Mouse (Mus musculus) layer of hippocampus, adult 11-12 months (tissue): Measurements from ENCODE around the gene Caps2.
A peak's percentile ranks its signal among the peaks of the same experiment; 100 is the strongest.
"Not testable (repeated sequence)": the region's sequence is repeated elsewhere in the genome, so short reads cannot be mapped to it uniquely, and the experiment has no call there.

Experiments
- DNase-seq: peaks from one replicate; pipeline ENCODE4 v3.0.0; 2022; ENCODE audit warnings: low spot score

Gene Caps2

DNA sequence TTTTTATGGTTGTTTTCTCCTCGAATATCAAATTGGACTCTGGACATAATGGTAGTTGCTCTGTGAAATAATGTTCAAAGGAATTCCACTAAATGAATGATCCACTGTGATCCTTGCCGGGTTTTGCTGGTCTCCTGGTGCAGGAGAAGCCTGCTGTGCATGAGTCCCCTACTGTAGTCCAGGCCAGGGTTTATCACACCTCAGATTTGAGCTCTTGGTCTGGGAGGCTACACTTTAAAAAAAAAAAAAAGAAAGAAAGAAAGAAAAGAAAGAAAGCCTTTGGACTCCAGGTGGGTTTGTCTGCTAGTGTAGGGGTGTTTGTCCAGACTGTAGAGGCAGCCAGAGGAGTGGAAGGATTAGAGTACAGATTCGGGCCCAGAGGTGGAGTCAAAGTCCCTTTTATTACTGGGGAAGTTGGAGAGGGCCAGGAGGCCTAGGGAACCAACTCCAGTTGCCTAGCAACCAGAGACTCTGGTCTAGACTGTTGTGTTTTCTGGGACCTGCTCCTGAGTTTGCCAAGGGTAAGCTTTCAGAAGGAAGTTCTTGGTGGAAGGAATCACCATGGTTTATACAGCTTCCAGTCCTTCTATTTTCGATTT, at the start of gene Caps2:
Caps2 (plus strand) TSS at position 454 of the 599 bp plus-strand sequence.
- no peak for DNase-seq

GRCm38 (mm10) chr10:112125090-112125489, 38.3 kb upstream of the Caps2 start:
- DNase-seq = not testable (repeated sequence)

DNA sequence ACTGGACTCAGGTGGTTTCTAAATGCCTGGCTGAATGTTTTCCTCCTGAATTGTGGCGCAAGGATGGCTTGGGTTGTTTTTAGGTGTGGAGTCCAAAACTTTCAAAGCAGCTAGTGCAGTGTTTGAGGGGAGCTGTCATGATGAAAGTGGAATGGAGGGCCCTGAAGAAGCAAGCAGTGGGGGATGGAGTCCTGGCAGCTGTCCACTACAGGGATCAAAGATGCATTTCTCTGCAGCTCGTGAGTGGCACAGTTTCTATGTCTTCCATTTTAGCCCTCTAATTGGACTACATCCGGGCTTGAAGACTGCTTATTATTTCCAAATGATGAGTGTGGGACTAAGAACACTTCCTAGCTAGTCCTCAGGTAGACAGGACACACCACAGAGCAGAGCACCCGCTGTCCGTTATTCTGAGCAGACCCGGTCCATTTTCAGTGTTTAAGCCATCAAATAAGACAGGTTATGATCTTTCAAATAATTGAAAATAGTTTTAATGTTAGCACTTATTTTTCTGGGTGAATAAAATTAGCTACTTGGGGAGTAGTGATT, 35.7 kb upstream of the Caps2 start:
- DNase-seq = not testable (repeated sequence)

- DNase-seq = no peak
Measured at GRCm38 (mm10) chr10:112132194-112132593, 31.2 kb upstream of the Caps2 start.

- peak; percentile 69 for DNase-seq
Measured at GRCm38 (mm10) chr10:112138050-112138870, 25.2 kb upstream of the Caps2 start.

DNA sequence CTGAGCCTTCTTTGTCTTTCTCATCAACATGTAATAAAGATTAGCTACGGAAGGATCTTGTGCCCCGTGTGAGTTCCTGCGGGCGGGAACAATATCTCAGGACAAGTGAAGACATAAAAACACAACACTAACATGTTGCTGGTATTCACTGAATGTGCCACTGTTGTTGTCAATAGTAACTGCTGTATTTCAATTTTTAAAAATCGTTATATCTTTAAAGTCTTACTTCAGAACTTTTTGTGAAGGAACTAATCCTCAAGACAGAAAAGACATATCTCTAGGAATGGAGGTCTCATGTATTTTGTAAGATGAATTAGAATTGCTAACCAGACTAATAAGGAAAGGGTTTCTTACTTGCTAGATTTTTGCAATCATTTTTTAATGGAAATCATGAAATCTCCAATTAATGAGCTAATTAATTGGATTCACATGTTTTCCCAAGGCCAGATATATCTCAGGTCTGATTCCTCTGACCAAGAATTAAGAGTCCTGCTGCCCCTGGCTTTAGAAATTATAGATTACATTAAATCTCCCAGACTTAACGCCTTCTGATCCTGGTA, 24.5 kb upstream of the Caps2 start:
- DNase-seq = no peak

GRCm38 (mm10) chr10:112139834-112140233, 23.6 kb upstream of the Caps2 start:
- DNase-seq = no peak

DNA sequence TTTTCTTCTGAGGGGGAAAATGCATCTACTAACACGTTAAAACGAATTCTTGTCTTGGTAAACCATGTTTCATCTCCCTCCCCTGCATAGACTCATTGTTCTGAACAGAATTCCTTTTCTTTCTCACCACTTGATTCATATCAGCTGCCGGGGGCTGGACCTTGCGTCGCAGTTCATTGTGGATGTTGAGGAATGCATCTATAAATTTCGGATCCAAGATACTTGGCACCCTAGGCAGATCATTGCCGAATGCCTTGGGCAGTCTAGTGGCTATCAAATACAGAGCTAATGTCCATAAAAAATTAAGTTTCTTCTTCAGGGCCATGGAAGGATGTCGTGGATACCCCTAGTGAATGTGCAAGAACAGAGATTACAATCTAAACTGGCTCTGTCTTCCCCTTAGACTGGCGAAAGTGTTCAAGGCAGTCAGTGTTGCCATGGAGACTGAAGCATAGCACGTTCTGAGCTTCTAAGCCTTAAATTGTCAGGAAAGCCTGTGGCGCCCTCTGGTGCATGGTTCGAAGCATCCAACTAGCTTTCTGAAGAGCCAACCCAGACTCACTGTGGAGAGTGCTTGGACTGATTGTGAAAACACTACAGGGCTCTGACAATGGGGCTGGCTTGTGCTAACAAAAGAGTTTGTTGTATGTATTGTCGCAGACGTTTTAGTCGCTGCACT, 3.4 kb upstream of the Caps2 start, which contains the start of gene Glipr1l3:
Glipr1l3 (minus strand) TSS at position 446 of the 679 bp plus-strand sequence.
- peak; percentile 89 for DNase-seq

DNA sequence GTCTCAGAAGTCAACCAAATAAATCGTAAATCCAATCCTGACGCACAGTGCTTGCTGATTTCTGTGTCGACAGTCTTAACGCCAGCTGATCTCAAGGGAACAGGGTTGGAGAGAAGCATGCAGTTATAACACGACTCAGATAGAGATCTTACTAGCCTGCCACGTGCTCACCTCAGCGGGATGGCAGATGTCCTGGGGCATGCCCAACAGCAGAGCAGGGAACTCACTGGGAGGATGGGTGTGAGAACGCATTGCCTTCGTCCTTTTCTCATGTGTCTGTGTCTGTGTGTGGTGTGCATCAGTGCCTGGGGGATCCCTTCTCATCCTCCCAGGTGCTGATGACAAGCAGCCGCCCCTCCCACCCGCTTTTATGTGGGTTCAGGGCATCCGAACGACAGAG, 13.6 kb downstream of the Caps2 start:
- DNase-seq = not testable (repeated sequence)

- not testable (repeated sequence) for DNase-seq
Measured at GRCm38 (mm10) chr10:112193919-112194318, 30.5 kb downstream of the Caps2 start.

DNA sequence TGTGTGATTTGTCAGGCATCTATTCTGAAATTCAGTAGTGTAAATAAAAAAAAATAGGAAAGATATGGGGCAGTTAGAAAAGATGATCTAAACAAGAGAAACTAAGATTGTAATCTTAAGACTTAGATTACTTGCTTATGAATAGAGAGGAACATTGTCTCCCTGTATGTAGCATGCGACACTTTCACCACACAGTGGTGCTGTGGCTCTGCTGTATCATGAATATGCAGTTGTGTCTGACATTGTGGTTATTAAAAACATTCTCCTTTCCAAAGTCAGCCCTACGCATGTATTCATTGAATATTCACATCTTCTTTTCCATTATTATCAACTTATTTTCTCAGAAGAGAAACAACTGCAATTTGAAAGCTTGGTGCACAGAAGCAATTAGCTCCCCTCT, 40.0 kb downstream of the Caps2 start:
- DNase-seq = peak; percentile 53

GRCm38 (mm10) chr10:112227073-112227472, 63.7 kb downstream of the Caps2 start:
- DNase-seq = no peak

DNA sequence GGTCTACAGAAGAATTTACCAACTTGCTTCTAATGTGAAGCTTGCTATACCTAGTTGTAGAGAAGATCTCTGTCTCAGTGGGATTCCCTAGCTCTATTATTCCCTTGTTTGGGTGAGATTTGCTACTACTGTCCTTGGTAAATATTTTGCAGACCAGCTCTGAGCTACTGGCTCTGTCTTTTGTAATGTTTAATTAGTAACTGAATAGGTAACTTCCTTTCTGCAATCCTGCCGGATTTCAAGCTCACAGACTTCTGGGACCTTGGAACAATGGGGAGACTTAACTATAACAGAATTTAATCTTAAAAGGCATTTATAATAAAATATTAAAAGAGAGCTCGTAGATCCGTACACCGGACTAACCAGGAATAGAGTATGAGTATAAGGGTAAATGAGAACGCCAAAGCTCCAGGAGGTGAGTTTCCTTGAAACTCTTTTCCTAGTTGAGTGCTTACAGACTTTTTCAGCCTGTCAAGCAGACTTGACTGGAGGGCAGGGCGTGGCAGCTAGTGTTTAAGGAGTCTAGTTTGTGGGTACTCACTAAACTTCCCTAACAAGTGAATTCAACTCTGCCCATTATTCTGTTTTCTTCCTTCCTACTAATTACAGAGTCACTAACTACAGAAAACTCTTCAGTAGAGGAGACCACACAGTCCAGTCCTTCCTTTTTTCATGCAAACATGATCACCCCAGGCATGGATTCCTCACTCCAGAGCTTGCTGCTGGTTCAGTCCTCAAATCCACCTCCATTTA, 65.8 kb downstream of the Caps2 start:
- not testable (repeated sequence) for DNase-seq

DNA sequence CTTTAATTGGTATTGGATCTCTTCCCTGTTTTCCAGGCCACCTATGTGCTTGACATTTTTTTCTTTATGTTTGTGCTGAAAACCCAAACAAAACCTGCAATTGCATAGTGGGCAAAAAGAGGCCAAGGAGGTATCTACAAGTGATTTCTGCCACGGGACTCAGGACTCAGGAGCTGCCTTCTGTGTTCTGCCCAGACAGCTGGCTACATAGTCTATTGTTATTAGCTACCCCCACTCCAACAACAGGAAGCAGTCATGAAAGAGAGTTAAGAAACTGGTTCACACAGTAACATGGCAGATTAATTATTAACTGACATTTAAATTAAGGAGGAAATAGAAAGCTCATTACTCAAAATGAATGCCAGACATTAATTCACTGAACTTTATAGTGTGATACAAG, 69.3 kb downstream of the Caps2 start:
- DNase-seq = not testable (repeated sequence)

GRCm38 (mm10) chr10:112235396-112235940, 72.0 kb downstream of the Caps2 start:
- DNase-seq = not testable (repeated sequence)

- no peak for DNase-seq
Measured at GRCm38 (mm10) chr10:112248273-112248672, 84.9 kb downstream of the Caps2 start.

DNA sequence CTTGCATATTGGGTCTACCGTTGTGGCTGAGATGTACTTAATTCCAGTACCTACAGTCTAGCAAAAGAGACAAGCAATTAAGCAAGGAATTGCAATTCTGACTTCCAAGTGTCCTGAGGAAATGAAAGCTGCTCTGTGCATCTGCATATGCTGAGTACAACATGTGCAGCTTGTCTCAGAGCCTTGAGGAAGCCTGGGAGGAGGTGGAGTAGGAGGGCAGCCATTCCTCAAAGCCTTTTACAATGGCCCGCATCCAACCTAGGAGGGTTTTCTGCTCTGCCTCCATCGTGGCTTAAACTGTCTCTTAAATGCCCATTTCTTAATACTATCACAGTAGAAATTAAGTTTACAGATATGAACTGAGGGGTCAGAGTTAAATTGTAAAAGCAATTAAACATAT, 100.0 kb downstream of the Caps2 start:
- DNase-seq = peak; percentile 21
